Mouse (Mus musculus): ENCODE measurements at regions not wholly inside any gene's neighbourhood (a gene's known extent, or its start where the extent isn't known, plus 50 kb on each side); places are given as distances from the start of the nearest gene placed in this dataset.

GRCm38 (mm10) chr5:106172162-106172561 is 285.8 kb downstream of the Barhl2 start:
- H3K4me2 ChIP-seq (replicated peaks; ENCODE audit: low read depth), result no peak overlapping the region
- H3K4me1 ChIP-seq (replicated peaks; ENCODE audit: control insufficient read depth, insufficient read depth), result no peaks in the 10 kb centered on the region
- no peak overlapping the region for H3K27ac ChIP-seq (replicated peaks)
- TF ChIP-seq CTCF (IDR thresholded peaks at IDR 0.05; ENCODE audit: low read depth) (no peak), EP300 (optimal IDR thresholded peaks at IDR 0.05) (no peak)
- H3K4me3 ChIP-seq (ENCODE audit: low read depth, low read length), result no peak overlapping the region
- H3K9me3 ChIP-seq (ENCODE audit: control insufficient read depth, low read length), result no peaks in the 10 kb centered on the region
- WGBS, result 11% methylated on average over 3 of the region's 3 CpGs
- ATAC-seq (ENCODE audit: low FRiP score, low TSS enrichment), result no peak
- no peaks in the 10 kb centered on the region for H3K27me3 ChIP-seq (ENCODE audit: control insufficient read depth, insufficient read depth, low read length)
- H3K36me3 ChIP-seq (ENCODE audit: control insufficient read depth, insufficient read depth, low read length), result no peaks in the 10 kb centered on the region
- DNase-seq (ENCODE audit: low spot score), result no peak
- no peak overlapping the region for H3K9ac ChIP-seq (ENCODE audit: low read length)

- H3K9ac ChIP-seq (ENCODE audit: low read length), result no peak overlapping the region
- H3K36me3 ChIP-seq (ENCODE audit: control insufficient read depth, insufficient read depth, low read length), result no peaks in the 10 kb centered on the region
- H3K27ac ChIP-seq (replicated peaks), result no peak overlapping the region
- H3K4me2 ChIP-seq (replicated peaks; ENCODE audit: low read depth), result no peak overlapping the region
- H3K4me3 ChIP-seq (ENCODE audit: low read depth, low read length), result no peak overlapping the region
- H3K27me3 ChIP-seq (ENCODE audit: control insufficient read depth, insufficient read depth, low read length), result no peaks in the 10 kb centered on the region
- DNase-seq (ENCODE audit: low spot score), result no peak
- H3K4me1 ChIP-seq (replicated peaks; ENCODE audit: control insufficient read depth, insufficient read depth), result no peaks in the 10 kb centered on the region
- no peaks in the 10 kb centered on the region for H3K9me3 ChIP-seq (ENCODE audit: control insufficient read depth, low read length)
- 93% methylated on average over 4 of the region's 4 CpGs for WGBS
- no peak for TF ChIP-seq EP300 (optimal IDR thresholded peaks at IDR 0.05)
- no peak for TF ChIP-seq CTCF (IDR thresholded peaks at IDR 0.05; ENCODE audit: low read depth)
- no peak for ATAC-seq (ENCODE audit: low FRiP score, low TSS enrichment)
Observed at GRCm38 (mm10) chr5:106170405-106170804, 287.6 kb downstream of the Barhl2 start.

DNA sequence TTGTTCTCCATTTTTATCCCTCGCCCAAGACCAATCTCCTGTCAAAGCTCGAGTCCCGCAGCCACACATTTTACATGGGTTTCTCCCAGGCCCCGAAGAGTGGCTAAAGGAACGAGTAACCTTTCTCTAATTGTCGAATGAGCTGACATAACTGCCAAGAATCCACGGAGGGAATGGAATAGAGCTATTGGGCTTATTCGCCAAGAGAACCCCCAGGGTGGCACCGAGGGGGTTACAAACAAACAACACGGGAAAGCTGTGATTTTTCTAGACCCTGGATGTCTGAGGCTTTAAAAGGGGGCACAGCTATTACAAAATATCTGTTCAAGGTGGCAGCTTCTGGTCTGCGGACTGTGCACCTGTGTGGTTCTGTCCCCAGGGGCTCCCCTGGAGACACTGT is 290.4 kb downstream of the Barhl2 start:
- WGBS, result 77% methylated on average over 11 of the region's 11 CpGs

DNA sequence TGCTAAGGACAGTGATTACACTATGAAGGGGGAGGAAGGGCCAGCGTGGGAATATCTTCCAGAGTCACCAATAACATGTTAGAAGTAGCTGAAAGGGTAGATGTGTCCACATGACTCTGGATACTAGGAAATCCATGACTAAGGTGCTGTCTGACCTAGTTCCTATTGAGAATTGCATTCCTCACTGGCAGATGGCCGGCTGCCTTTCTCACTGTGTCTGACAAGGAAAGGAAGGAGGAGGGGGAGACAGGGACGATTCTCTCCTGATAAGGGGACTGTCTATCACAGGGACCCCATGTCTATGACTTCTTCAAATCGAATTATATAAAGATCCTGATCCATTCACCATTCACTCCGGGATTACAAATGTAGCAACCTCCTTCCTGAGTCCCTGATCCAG is 289.9 kb downstream of the Zfp326 start:
- no peak overlapping the region for H3K4me2 ChIP-seq (replicated peaks; ENCODE audit: low read depth)
- no peaks in the 10 kb centered on the region for H3K9me3 ChIP-seq (ENCODE audit: control insufficient read depth, low read length)
- no peak overlapping the region for H3K4me3 ChIP-seq (ENCODE audit: low read depth, low read length)
- H3K27ac ChIP-seq (replicated peaks), result no peak overlapping the region
- no peak overlapping the region for H3K9ac ChIP-seq (ENCODE audit: low read length)
- H3K27me3 ChIP-seq (ENCODE audit: control insufficient read depth, insufficient read depth, low read length), result no peaks in the 10 kb centered on the region
- DNase-seq (ENCODE audit: low spot score) (no peak), ATAC-seq (ENCODE audit: low FRiP score, low TSS enrichment) (no peak)
- 67% methylated on average over 5 of the region's 5 CpGs for WGBS
- TF ChIP-seq EP300 (optimal IDR thresholded peaks at IDR 0.05) (no peak), CTCF (IDR thresholded peaks at IDR 0.05; ENCODE audit: low read depth) (no peak)
- no peaks in the 10 kb centered on the region for H3K4me1 ChIP-seq (replicated peaks; ENCODE audit: control insufficient read depth, insufficient read depth)
- no peaks in the 10 kb centered on the region for H3K36me3 ChIP-seq (ENCODE audit: control insufficient read depth, insufficient read depth, low read length)

More for the DNA sequence above, 290.4 kb downstream of the Barhl2 start:
- Histone ChIP-seq H3K27me3 (ENCODE audit: control insufficient read depth, insufficient read depth, low read length) (no peaks in the 10 kb centered on the region), H3K9ac (ENCODE audit: low read length) (no peak overlapping the region), H3K4me2 (replicated peaks; ENCODE audit: low read depth) (no peak overlapping the region), H3K9me3 (ENCODE audit: control insufficient read depth, low read length) (no peaks in the 10 kb centered on the region), H3K27ac (replicated peaks) (no peak overlapping the region), H3K36me3 (ENCODE audit: control insufficient read depth, insufficient read depth, low read length) (no peaks in the 10 kb centered on the region), H3K4me3 (ENCODE audit: low read depth, low read length) (no peak overlapping the region), H3K4me1 (replicated peaks; ENCODE audit: control insufficient read depth, insufficient read depth) (no peaks in the 10 kb centered on the region)
- DNase-seq (ENCODE audit: low spot score) (no peak), ATAC-seq (ENCODE audit: low FRiP score, low TSS enrichment) (no peak)
- TF ChIP-seq CTCF (IDR thresholded peaks at IDR 0.05; ENCODE audit: low read depth), result no peak
- no peak for TF ChIP-seq EP300 (optimal IDR thresholded peaks at IDR 0.05)

GRCm38 (mm10) chr5:106164190-106164589 is 287.8 kb downstream of the Zfp326 start:
- no peaks in the 10 kb centered on the region for H3K9me3 ChIP-seq (ENCODE audit: control insufficient read depth, low read length)
- 55% methylated on average over 8 of the region's 8 CpGs for WGBS
- H3K4me2 ChIP-seq (replicated peaks; ENCODE audit: low read depth), result no peak overlapping the region
- no peaks in the 10 kb centered on the region for H3K36me3 ChIP-seq (ENCODE audit: control insufficient read depth, insufficient read depth, low read length)
- TF ChIP-seq EP300 (optimal IDR thresholded peaks at IDR 0.05) (no peak), CTCF (IDR thresholded peaks at IDR 0.05; ENCODE audit: low read depth) (no peak)
- no peaks in the 10 kb centered on the region for H3K4me1 ChIP-seq (replicated peaks; ENCODE audit: control insufficient read depth, insufficient read depth)
- no peak overlapping the region for H3K4me3 ChIP-seq (ENCODE audit: low read depth, low read length)
- H3K9ac ChIP-seq (ENCODE audit: low read length), result no peak overlapping the region
- no peaks in the 10 kb centered on the region for H3K27me3 ChIP-seq (ENCODE audit: control insufficient read depth, insufficient read depth, low read length)
- no peak for DNase-seq (ENCODE audit: low spot score)
- no peak for ATAC-seq (ENCODE audit: low FRiP score, low TSS enrichment)
- no peak overlapping the region for H3K27ac ChIP-seq (replicated peaks)

- no peaks in the 10 kb centered on the region for H3K4me1 ChIP-seq (replicated peaks; ENCODE audit: control insufficient read depth, insufficient read depth)
- ATAC-seq (ENCODE audit: low FRiP score, low TSS enrichment) (no peak), DNase-seq (ENCODE audit: low spot score) (no peak)
- H3K4me2 ChIP-seq (replicated peaks; ENCODE audit: low read depth), result no peak overlapping the region
- 43% methylated on average over 12 of the region's 12 CpGs for WGBS
- H3K27me3 ChIP-seq (ENCODE audit: control insufficient read depth, insufficient read depth, low read length), result no peaks in the 10 kb centered on the region
- H3K36me3 ChIP-seq (ENCODE audit: control insufficient read depth, insufficient read depth, low read length), result no peaks in the 10 kb centered on the region
- H3K9ac ChIP-seq (ENCODE audit: low read length), result no peak overlapping the region
- TF ChIP-seq EP300 (optimal IDR thresholded peaks at IDR 0.05) (no peak), CTCF (IDR thresholded peaks at IDR 0.05; ENCODE audit: low read depth) (no peak)
- no peak overlapping the region for H3K27ac ChIP-seq (replicated peaks)
- H3K9me3 ChIP-seq (ENCODE audit: control insufficient read depth, low read length), result no peaks in the 10 kb centered on the region
- no peak overlapping the region for H3K4me3 ChIP-seq (ENCODE audit: low read depth, low read length)
Observed at GRCm38 (mm10) chr5:106162981-106163653, 286.8 kb downstream of the Zfp326 start.
